Mouse (Mus musculus) liver, adult 2 months (tissue): Measurements from ENCODE around the gene Mta3.

Experiments used
- CTCF ChIP-seq: fragments of 200-500 bp; IDR thresholded peaks from 2 replicates; pipeline ENCODE4 v1.5.1; 2011; ENCODE audit warnings: low read depth, low read length, control low read depth
- POLR2A ChIP-seq: fragments of 200-500 bp; IDR thresholded peaks from 2 replicates; pipeline ENCODE4 v1.6.1; 2011; ENCODE audit warnings: low read length, control low read depth; ENCODE audit not compliant: insufficient read depth; ENCODE audit errors: extremely low read depth

GRCm38 (mm10) chr17:83708891-83709290 is 2.9 kb downstream of the Mta3 start:
- no peak for TF ChIP-seq CTCF
- no peak for TF ChIP-seq POLR2A
